Mouse (Mus musculus): ENCODE results near the gene Prickle1. TPM values are rescaled to one million over a fixed set of nuclear protein-coding genes. Genes with fewer than 3 reads are reported as not detected.
A peak's percentile ranks its signal among the peaks of the same experiment; 100 is the strongest.

The Prickle1 gene
- total and polyA plus RNA-seq, 3 experiments: 0.64 to 1.8 (median 1.7) TPM

GRCm38 (mm10) chr15:93594296-93594887, 1.3 kb downstream of the Prickle1 start:
- dilution Hi-C loops (cut with MboI; ENCODE audit: extremely low pct_ligation_motif_present, extremely low pct_unique_long_range_greater_than_20kb, low sequenced_read_pairs) (no loop called here), in situ Hi-C loops (cut with MboI; ENCODE audit: low pct_ligation_motif_present, low pct_unique_long_range_greater_than_20kb, low sequenced_read_pairs) (loop anchor here (10.0 to 25.0 kb wide), 2 partner anchors 120 to 618 kb away; no protein-coding TSS in a partner anchor)
- TF ChIP-seq GABPA (IDR thresholded peaks at IDR 0.05; ENCODE audit: insufficient replicate concordance, low read depth, low read length) (no peak), ZNF384 (IDR thresholded peaks at IDR 0.05; ENCODE audit: low read depth, low read length) (peak; percentile 73)
- Histone ChIP-seq H3K4me2 (ENCODE audit: insufficient read depth, low read depth, poor library complexity, severe bottlenecking) (no peak overlapping the region), H3K36me3 (replicated peaks in 1 of 2; ENCODE audit: control insufficient read depth in 1 of 2, insufficient read depth in 1 of 2, low read length in 1 of 2) (no peaks in the 10 kb centered on the region), H3K9me3 (replicated peaks; ENCODE audit: low read length) (peaks cover 6% of the 10 kb centered on the region), H3K27me3 (replicated peaks) (no peaks in the 10 kb centered on the region), H3K27ac (ENCODE audit: insufficient read depth, low read depth) (no peak overlapping the region), H3K4me3 (replicated peaks in 1 of 3; ENCODE audit: low read depth in 2 of 3, low read length in 2 of 3, poor library complexity in 1 of 3) (peak overlapping the region in 1 of 3 experiments; percentile 10), H3K79me2 (replicated peaks; ENCODE audit: control insufficient read depth, extremely low read depth, insufficient read depth, poor library complexity, severe bottlenecking) (no peaks in the 10 kb centered on the region), H3K4me1 (ENCODE audit: control insufficient read depth in 1 of 2, insufficient read depth in 2 of 2) (peaks cover 2 to 9% of the 10 kb centered on the region in 2 experiments; a peak in 2 of 4 replicates), H3K9ac (ENCODE audit: insufficient read depth, low read depth) (no peak overlapping the region)
- no peak for DNase-seq (ENCODE audit: extremely low read depth)

GRCm38 (mm10) chr15:93592596-93592995, 3.1 kb downstream of the Prickle1 start:
- H3K27ac ChIP-seq (ENCODE audit: insufficient read depth, low read depth): no peak overlapping the region
- dilution Hi-C loops (cut with MboI; ENCODE audit: extremely low pct_ligation_motif_present, extremely low pct_unique_long_range_greater_than_20kb, low sequenced_read_pairs): no loop called here

DNA sequence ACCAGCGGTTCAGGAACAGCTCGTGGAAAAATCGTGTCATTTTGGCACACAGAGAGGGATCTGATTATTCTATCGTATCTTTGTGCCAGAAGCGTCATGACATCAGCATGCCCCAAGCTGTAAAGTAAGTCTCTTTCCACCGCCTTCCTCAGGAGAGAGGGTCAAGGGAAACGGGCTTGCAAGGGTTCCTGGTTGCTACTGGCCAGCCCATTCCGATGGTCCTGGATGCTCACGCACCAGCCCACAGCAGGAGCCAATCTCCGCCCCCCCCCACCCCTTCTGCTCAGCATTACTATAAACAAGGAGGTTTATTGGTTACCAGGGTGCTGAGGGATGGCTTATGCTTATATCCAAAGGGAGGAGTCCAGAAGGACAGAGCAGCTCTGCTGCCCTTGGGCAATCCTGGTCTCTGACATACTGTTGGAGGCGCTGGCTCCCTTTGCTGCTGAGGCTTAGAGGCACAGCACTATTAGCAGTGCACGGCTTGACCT, 3.8 kb downstream of the Prickle1 start:
- peak; percentile 2; the same call in 1 of the 2 replicates for TF ChIP-seq SMC3 (IDR thresholded peaks at IDR 0.05; ENCODE audit: low read depth, low read length)
- TF ChIP-seq ZNF384 (IDR thresholded peaks at IDR 0.05; ENCODE audit: low read depth, low read length): no peak
- TF ChIP-seq RAD21 (IDR thresholded peaks at IDR 0.05; ENCODE audit: low read depth, low read length): peak; percentile 24
- no peak for TF ChIP-seq MAFK (IDR thresholded peaks at IDR 0.05; ENCODE audit: insufficient replicate concordance, low read length)
- TF ChIP-seq CTCF (conservative IDR thresholded peaks at IDR 0.05 in 1 of 2, IDR thresholded peaks at IDR 0.05 in 1 of 2; ENCODE audit: low read depth in 2 of 2, low read length in 2 of 2): peak in 1 of 2 experiments; percentile 35; a peak in 2 of 4 replicates
- TF ChIP-seq MAZ (IDR thresholded peaks at IDR 0.05; ENCODE audit: low read depth, low read length): no peak
- no peak for TF ChIP-seq NRF1 (IDR thresholded peaks at IDR 0.05; ENCODE audit: low read depth, low read length)
- no peaks in the 10 kb centered on the region for H3K36me3 ChIP-seq (replicated peaks in 1 of 2; ENCODE audit: control insufficient read depth in 1 of 2, insufficient read depth in 1 of 2, low read length in 1 of 2)
- dilution Hi-C loops (cut with MboI; ENCODE audit: extremely low pct_ligation_motif_present, extremely low pct_unique_long_range_greater_than_20kb, low sequenced_read_pairs): no loop called here

More at GRCm38 (mm10) chr15:93592596-93592995, 3.1 kb downstream of the Prickle1 start:
- Histone ChIP-seq H3K4me3 (replicated peaks in 1 of 3; ENCODE audit: low read depth in 2 of 3, low read length in 2 of 3, poor library complexity in 1 of 3) (no peak overlapping the region), H3K36me3 (replicated peaks in 1 of 2; ENCODE audit: control insufficient read depth in 1 of 2, insufficient read depth in 1 of 2, low read length in 1 of 2) (no peaks in the 10 kb centered on the region), H3K4me2 (ENCODE audit: insufficient read depth, low read depth, poor library complexity, severe bottlenecking) (no peak overlapping the region), H3K27me3 (replicated peaks) (no peaks in the 10 kb centered on the region), H3K79me2 (replicated peaks; ENCODE audit: control insufficient read depth, extremely low read depth, insufficient read depth, poor library complexity, severe bottlenecking) (no peaks in the 10 kb centered on the region), H3K9me3 (replicated peaks; ENCODE audit: low read length) (peaks cover 6% of the 10 kb centered on the region), H3K4me1 (ENCODE audit: control insufficient read depth in 1 of 2, insufficient read depth in 2 of 2) (peaks cover 2 to 9% of the 10 kb centered on the region in 2 experiments; a peak in 2 of 4 replicates), H3K9ac (ENCODE audit: insufficient read depth, low read depth) (no peak overlapping the region)
- no peak for TF ChIP-seq KAT2A (IDR thresholded peaks at IDR 0.05; ENCODE audit: insufficient replicate concordance, low read length)
- TF ChIP-seq CHD1 (IDR thresholded peaks at IDR 0.05; ENCODE audit: low read depth, low read length): no peak
- TF ChIP-seq MEF2A (IDR thresholded peaks at IDR 0.05; ENCODE audit: borderline replicate concordance, low read depth, low read length): no peak
- no peak for TF ChIP-seq POLR2AphosphoS2 (IDR thresholded peaks at IDR 0.05; ENCODE audit: low read depth, low read length)
- TF ChIP-seq JUN (IDR thresholded peaks at IDR 0.05; ENCODE audit: insufficient read depth, low read depth, low read length): no peak
- no peak for TF ChIP-seq GABPA (IDR thresholded peaks at IDR 0.05; ENCODE audit: insufficient replicate concordance, low read depth, low read length)
- no peak for TF ChIP-seq CTCF (conservative IDR thresholded peaks at IDR 0.05 in 1 of 2, IDR thresholded peaks at IDR 0.05 in 1 of 2; ENCODE audit: low read depth in 2 of 2, low read length in 2 of 2)
- in situ Hi-C loops (cut with MboI; ENCODE audit: low pct_ligation_motif_present, low pct_unique_long_range_greater_than_20kb, low sequenced_read_pairs): loop anchor here (10.0 to 25.0 kb wide), 2 partner anchors 122 to 620 kb away; no protein-coding TSS in a partner anchor
- no peak for DNase-seq (ENCODE audit: extremely low read depth)

More for the DNA sequence above, 3.8 kb downstream of the Prickle1 start:
- in situ Hi-C loops (cut with MboI; ENCODE audit: low pct_ligation_motif_present, low pct_unique_long_range_greater_than_20kb, low sequenced_read_pairs): loop anchor here (10.0 to 25.0 kb wide), 2 partner anchors 123 to 620 kb away; no protein-coding TSS in a partner anchor
- H3K9me3 ChIP-seq (replicated peaks; ENCODE audit: low read length): peaks cover 6% of the 10 kb centered on the region
- H3K9ac ChIP-seq (ENCODE audit: insufficient read depth, low read depth): 0 out of 2 replicates have a peak overlapping the region, but pooled peaks have one; percentile 25
- H3K4me2 ChIP-seq (ENCODE audit: insufficient read depth, low read depth, poor library complexity, severe bottlenecking): peak overlapping the region; percentile 32
- DNase-seq (ENCODE audit: extremely low read depth): peak; percentile 29
- no peaks in the 10 kb centered on the region for H3K79me2 ChIP-seq (replicated peaks; ENCODE audit: control insufficient read depth, extremely low read depth, insufficient read depth, poor library complexity, severe bottlenecking)
- peaks cover 2 to 9% of the 10 kb centered on the region in 2 experiments; a peak in 2 of 4 replicates for H3K4me1 ChIP-seq (ENCODE audit: control insufficient read depth in 1 of 2, insufficient read depth in 2 of 2)
- no peaks in the 10 kb centered on the region for H3K27me3 ChIP-seq (replicated peaks)
- no peak overlapping the region for H3K27ac ChIP-seq (ENCODE audit: insufficient read depth, low read depth)
- peak overlapping the region; percentile 30 to 52 (median 32) for H3K4me3 ChIP-seq (replicated peaks in 1 of 3; ENCODE audit: low read depth in 2 of 3, low read length in 2 of 3, poor library complexity in 1 of 3)
